Mouse (Mus musculus) MEL (cell line): ENCODE results near the gene Ablim1.

ENCODE experiments used
- CTCF ChIP-seq, 3 experiments: IDR thresholded peaks in 2 of 3; conservative IDR thresholded peaks in 1 of 3; 2 replicates each; pipeline ENCODE4 v1.5.1; 2011 to 2012; ENCODE audit warnings: low read length in 3 of 3, low read depth in 2 of 3, mild to moderate bottlenecking in 2 of 3, improper control_type of control experiment in 1 of 3, inconsistent platforms in 1 of 3, mixed read lengths in 1 of 3, moderate library complexity in 1 of 3; ENCODE audit not compliant: control insufficient read depth in 1 of 3, insufficient read depth in 1 of 3, poor library complexity in 1 of 3, severe bottlenecking in 1 of 3
- SIN3A ChIP-seq: IDR thresholded peaks from 2 replicates; pipeline ENCODE4 v1.6.1; 2012; ENCODE audit warnings: low read length, improper control_type of control experiment, inconsistent platforms
- ZMIZ1 ChIP-seq: IDR thresholded peaks from 2 replicates; pipeline ENCODE4 v1.6.1; 2012; ENCODE audit warnings: low read depth, mild to moderate bottlenecking, inconsistent platforms, low read length, improper control_type of control experiment, moderate library complexity

GRCm38 (mm10) chr19:57275166-57275953 is 39.4 kb downstream of the Ablim1 start:
- TF ChIP-seq SIN3A (no peak), CTCF (IDR thresholded peaks at IDR 0.05 in 2 of 3, conservative IDR thresholded peaks at IDR 0.05 in 1 of 3; ENCODE audit: control insufficient read depth in 1 of 3, insufficient read depth in 1 of 3, low read depth in 2 of 3, low read length in 3 of 3, poor library complexity in 1 of 3, severe bottlenecking in 1 of 3) (no peak), ZMIZ1 (no peak)
